Mouse (Mus musculus): ENCODE data around the gene Cd180. TPM values are rescaled to one million over a fixed set of nuclear protein-coding genes. Genes with fewer than 3 reads are reported as not detected.

Cd180 gene
- polyA plus RNA-seq, 1 experiment from 2014 or later: 0.62 TPM

DNA sequence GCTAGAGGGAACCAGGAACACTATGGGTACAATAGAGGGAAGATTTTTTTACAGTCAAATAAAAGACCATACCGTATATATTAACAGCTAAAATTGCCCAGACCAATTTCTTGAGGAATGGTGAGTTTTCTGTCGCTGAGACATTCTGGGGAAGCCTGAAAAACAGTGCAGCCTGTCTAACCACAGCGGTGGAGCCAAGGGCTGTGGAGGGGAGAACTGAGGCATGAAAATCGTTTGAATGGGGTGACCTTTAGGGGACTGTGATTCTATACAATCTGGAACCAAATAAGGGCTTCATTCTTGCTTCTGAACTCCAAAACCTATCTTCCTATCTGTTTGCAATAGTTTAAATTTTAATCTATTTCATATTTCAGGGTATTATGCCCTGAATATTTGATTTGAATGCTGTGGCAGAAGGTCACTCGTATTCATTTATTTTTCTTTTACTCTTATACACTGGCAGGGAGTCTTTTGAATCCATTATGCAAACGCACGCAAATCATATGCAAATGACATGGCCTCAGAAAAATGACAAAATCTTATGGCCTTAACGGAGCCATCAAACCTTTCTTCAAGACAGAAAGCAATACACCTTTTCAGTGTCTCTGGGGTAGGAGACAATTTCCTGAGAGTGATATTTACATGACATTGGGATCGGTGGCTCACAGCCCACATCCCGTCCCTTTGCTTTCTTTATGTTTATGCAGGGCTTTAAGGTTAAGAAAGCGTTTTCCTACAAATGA lies 1.8 kb upstream of the Cd180 start:
- Histone ChIP-seq H3K4me2 (ENCODE audit: low read depth, low read length) (no peak overlapping the region), H3K27ac (ENCODE audit: low read length) (no peak overlapping the region), H3K27me3 (ENCODE audit: control insufficient read depth, insufficient read depth, low read length) (no peaks in the 10 kb centered on the region), H3K9ac (ENCODE audit: low read length) (no peak overlapping the region), H3K4me3 (ENCODE audit: low read length) (no peak overlapping the region), H3K4me1 (ENCODE audit: control insufficient read depth, insufficient read depth, low read length) (peaks cover 8% of the 10 kb centered on the region), H3K36me3 (ENCODE audit: control insufficient read depth, insufficient read depth) (no peaks in the 10 kb centered on the region), H3K9me3 (replicated peaks; ENCODE audit: control insufficient read depth, low read length) (no peaks in the 10 kb centered on the region)
- 77% methylated on average over 11 of the region's 11 CpGs for WGBS
- ATAC-seq (replicated peaks; ENCODE audit: extremely low read depth, insufficient read depth, low FRiP score): no peak

DNA sequence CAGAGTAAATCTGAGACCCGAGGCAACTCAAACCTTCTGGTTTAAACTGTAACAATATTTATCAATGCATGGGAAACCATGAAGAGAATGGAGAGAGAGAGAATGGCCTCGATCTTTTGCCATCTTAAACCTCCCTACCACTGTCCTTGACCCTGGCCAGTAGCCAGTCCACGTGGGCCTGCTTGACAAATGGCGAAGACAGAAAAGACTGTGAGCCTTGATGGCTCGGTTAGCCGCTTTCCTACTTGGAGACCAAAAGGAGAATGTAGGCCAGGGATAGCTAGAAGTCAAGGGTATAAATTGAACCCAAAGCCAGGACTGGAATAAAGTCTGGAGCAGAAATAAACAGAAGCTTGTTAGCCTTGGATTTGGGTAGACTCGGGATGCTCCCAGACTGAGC lies 796 bp downstream of the Cd180 start:
- WGBS: 85% methylated on average over 7 of the region's 7 CpGs
- H3K4me2 ChIP-seq (ENCODE audit: low read depth, low read length): no peak overlapping the region
- no peak overlapping the region for H3K4me3 ChIP-seq (ENCODE audit: low read length)
- H3K9me3 ChIP-seq (replicated peaks; ENCODE audit: control insufficient read depth, low read length): no peaks in the 10 kb centered on the region
- no peak overlapping the region for H3K9ac ChIP-seq (ENCODE audit: low read length)
- no peaks in the 10 kb centered on the region for H3K36me3 ChIP-seq (ENCODE audit: control insufficient read depth, insufficient read depth)
- H3K4me1 ChIP-seq (ENCODE audit: control insufficient read depth, insufficient read depth, low read length): peaks cover 20% of the 10 kb centered on the region
- no peak overlapping the region for H3K27ac ChIP-seq (ENCODE audit: low read length)
- no peak for ATAC-seq (replicated peaks; ENCODE audit: extremely low read depth, insufficient read depth, low FRiP score)
- no peaks in the 10 kb centered on the region for H3K27me3 ChIP-seq (ENCODE audit: control insufficient read depth, insufficient read depth, low read length)

DNA sequence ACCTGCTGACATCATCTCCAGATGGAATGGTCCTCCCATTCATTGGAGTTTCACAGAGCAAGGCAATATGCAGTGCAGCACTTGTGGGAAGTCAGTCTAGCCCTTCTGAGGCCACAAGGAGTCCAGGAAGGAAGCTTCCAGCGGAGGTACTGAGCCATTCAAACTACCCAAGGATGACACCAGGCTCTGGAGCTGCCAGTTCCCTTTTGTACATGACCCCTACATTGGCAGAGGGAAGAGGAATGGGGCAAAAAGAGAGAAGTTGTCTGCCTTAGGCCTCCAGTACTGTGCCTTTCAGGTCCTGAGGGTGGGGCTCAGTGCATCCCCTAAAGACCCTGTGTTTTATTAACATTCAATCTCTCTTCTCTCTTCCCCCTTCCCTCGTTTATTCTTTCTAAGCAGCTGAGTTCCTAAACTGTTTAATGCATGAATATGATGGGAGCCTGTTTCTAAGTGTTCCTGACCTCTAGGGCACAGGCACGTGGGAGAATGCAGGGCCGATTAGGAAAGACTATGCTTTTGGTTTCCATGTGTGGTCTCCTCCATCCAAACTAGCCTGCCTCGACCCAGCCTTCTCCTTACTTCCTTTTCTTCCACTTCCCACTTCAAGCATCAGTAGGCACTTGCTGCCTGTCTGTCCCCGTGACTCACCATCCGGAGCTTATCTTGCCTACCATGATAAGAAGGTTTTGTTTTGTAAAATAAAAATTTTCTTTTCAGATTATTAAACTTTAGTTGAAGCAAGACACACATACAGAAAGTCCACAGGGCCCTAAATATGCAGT lies 2.0 kb downstream of the Cd180 start:
- Histone ChIP-seq H3K9ac (ENCODE audit: low read length) (no peak overlapping the region), H3K4me2 (ENCODE audit: low read depth, low read length) (no peak overlapping the region), H3K27ac (ENCODE audit: low read length) (no peak overlapping the region), H3K36me3 (ENCODE audit: control insufficient read depth, insufficient read depth) (no peaks in the 10 kb centered on the region), H3K4me1 (ENCODE audit: control insufficient read depth, insufficient read depth, low read length) (peaks cover 22% of the 10 kb centered on the region), H3K27me3 (ENCODE audit: control insufficient read depth, insufficient read depth, low read length) (no peaks in the 10 kb centered on the region), H3K9me3 (replicated peaks; ENCODE audit: control insufficient read depth, low read length) (no peaks in the 10 kb centered on the region), H3K4me3 (ENCODE audit: low read length) (no peak overlapping the region)
- ATAC-seq (replicated peaks; ENCODE audit: extremely low read depth, insufficient read depth, low FRiP score): no peak
- 59% methylated on average over 7 of the region's 7 CpGs for WGBS

DNA sequence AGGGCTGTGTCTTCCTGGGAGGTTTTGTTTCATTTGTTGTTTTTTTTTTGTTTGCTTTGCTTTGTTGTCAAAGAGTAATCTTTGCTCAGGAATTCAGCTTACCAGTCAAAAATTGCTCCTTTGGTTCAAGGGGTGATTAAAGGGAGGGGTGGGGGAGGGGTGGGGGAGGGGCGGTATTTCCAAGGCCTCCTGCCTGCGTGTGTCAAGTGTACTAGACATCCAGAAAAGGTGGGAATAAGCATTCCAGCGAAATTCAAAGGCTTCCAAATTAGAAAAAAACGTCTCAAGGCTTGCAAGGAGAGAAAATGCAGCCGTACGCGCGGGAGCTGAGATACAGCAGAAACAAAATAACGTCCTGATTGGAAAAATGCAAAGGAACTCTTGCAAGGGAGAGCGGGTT lies 5.0 kb downstream of the Cd180 start:
- 17% methylated on average over 10 of the region's 10 CpGs for WGBS
- Histone ChIP-seq H3K9ac (ENCODE audit: low read length) (peak overlapping the region; percentile 47), H3K27ac (ENCODE audit: low read length) (peak overlapping the region; percentile 79), H3K4me3 (ENCODE audit: low read length) (peak overlapping the region; percentile 30), H3K4me1 (ENCODE audit: control insufficient read depth, insufficient read depth, low read length) (peaks cover 19% of the 10 kb centered on the region), H3K36me3 (ENCODE audit: control insufficient read depth, insufficient read depth) (no peaks in the 10 kb centered on the region), H3K9me3 (replicated peaks; ENCODE audit: control insufficient read depth, low read length) (no peaks in the 10 kb centered on the region), H3K27me3 (ENCODE audit: control insufficient read depth, insufficient read depth, low read length) (no peaks in the 10 kb centered on the region), H3K4me2 (ENCODE audit: low read depth, low read length) (peak overlapping the region; percentile 57)
- ATAC-seq (replicated peaks; ENCODE audit: extremely low read depth, insufficient read depth, low FRiP score): no peak

DNA sequence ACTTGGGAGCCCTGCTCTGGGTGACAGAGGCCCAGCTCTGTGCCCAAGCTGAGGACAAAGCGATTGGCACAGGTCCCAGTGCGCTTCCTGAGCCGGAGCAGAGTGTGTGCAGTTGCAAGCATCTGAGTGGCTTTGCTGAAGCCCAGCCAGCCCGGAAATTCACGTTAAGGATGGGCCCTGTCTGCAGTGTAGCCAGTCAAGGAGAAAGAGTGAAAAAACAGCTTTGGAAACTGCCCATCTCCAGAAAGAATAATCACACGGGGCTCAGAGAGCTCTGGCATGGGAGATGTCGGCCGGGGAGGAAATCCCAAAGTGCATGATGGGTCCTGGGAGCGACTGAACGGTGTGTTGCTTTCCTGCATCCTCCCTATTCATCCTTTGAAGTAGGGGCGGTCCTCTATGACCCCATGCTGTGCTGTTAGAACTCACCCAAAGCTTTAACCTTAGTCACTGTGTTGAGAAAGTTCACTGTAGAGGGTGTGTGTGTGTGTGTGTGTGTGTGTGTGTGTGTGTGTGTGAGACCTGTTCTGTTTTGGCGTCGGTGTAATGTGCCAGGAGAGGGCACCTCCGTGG lies 5.5 kb downstream of the Cd180 start:
- 32% methylated on average over 14 of the region's 14 CpGs for WGBS
- H3K4me1 ChIP-seq (ENCODE audit: control insufficient read depth, insufficient read depth, low read length): peaks cover 14% of the 10 kb centered on the region
- peak overlapping the region; percentile 47 for H3K9ac ChIP-seq (ENCODE audit: low read length)
- no peaks in the 10 kb centered on the region for H3K36me3 ChIP-seq (ENCODE audit: control insufficient read depth, insufficient read depth)
- H3K9me3 ChIP-seq (replicated peaks; ENCODE audit: control insufficient read depth, low read length): no peaks in the 10 kb centered on the region
- peak overlapping the region; percentile 57 for H3K4me2 ChIP-seq (ENCODE audit: low read depth, low read length)
- H3K4me3 ChIP-seq (ENCODE audit: low read length): peak overlapping the region; percentile 30
- ATAC-seq (replicated peaks; ENCODE audit: extremely low read depth, insufficient read depth, low FRiP score): peak; percentile 95
- H3K27ac ChIP-seq (ENCODE audit: low read length): peak overlapping the region; percentile 79
- H3K27me3 ChIP-seq (ENCODE audit: control insufficient read depth, insufficient read depth, low read length): no peaks in the 10 kb centered on the region

DNA sequence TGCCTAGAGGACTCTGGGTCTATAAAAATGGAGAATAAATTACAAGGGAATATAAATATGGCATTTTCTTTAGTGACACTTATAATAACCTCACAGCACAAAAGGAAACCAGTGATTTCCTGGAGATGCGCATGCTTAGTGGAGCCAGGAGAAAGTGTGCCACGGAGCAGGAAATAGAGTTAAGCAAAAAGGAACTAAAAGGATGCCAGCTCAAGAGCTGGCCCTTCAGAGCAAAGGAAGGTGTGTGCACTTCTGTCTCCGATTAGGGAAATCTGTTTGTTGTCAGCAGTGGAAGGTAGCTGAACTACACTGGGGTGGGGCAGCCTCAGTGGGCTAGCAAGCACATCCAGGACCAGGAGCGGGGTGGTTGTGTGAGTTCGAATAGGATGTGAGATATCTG lies 6.8 kb downstream of the Cd180 start:
- no peaks in the 10 kb centered on the region for H3K9me3 ChIP-seq (replicated peaks; ENCODE audit: control insufficient read depth, low read length)
- no peak overlapping the region for H3K4me2 ChIP-seq (ENCODE audit: low read depth, low read length)
- H3K9ac ChIP-seq (ENCODE audit: low read length): no peak overlapping the region
- WGBS: 79% methylated on average over 5 of the region's 5 CpGs
- no peak overlapping the region for H3K4me3 ChIP-seq (ENCODE audit: low read length)
- peaks cover 14% of the 10 kb centered on the region for H3K4me1 ChIP-seq (ENCODE audit: control insufficient read depth, insufficient read depth, low read length)
- H3K27ac ChIP-seq (ENCODE audit: low read length): no peak overlapping the region
- no peaks in the 10 kb centered on the region for H3K27me3 ChIP-seq (ENCODE audit: control insufficient read depth, insufficient read depth, low read length)
- no peak for ATAC-seq (replicated peaks; ENCODE audit: extremely low read depth, insufficient read depth, low FRiP score)
- H3K36me3 ChIP-seq (ENCODE audit: control insufficient read depth, insufficient read depth): no peaks in the 10 kb centered on the region

DNA sequence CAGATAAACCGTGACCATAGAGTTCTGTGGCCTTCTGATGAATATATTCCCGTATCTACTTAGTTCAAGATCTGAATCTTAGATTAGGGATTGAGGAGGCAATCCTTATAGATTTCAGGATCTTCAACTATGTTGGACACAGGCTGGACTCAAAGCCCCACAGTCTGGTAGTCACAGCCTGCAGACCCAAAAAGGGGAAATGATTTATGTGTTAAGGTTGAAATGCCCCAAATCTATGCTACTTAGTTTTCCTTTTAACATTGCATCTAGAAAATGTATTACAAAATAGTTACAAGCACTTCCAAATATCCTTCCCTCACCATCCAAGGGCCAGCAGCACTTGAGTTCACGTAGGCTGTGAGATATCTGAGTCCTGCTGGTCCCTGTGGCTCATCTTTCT lies 7.4 kb downstream of the Cd180 start:
- Histone ChIP-seq H3K4me2 (ENCODE audit: low read depth, low read length) (no peak overlapping the region), H3K4me3 (ENCODE audit: low read length) (no peak overlapping the region), H3K36me3 (ENCODE audit: control insufficient read depth, insufficient read depth) (no peaks in the 10 kb centered on the region), H3K27ac (ENCODE audit: low read length) (no peak overlapping the region), H3K27me3 (ENCODE audit: control insufficient read depth, insufficient read depth, low read length) (no peaks in the 10 kb centered on the region), H3K9ac (ENCODE audit: low read length) (no peak overlapping the region), H3K9me3 (replicated peaks; ENCODE audit: control insufficient read depth, low read length) (no peaks in the 10 kb centered on the region), H3K4me1 (ENCODE audit: control insufficient read depth, insufficient read depth, low read length) (peaks cover 14% of the 10 kb centered on the region)
- ATAC-seq (replicated peaks; ENCODE audit: extremely low read depth, insufficient read depth, low FRiP score): no peak
- 91% methylated on average over 3 of the region's 3 CpGs for WGBS

DNA sequence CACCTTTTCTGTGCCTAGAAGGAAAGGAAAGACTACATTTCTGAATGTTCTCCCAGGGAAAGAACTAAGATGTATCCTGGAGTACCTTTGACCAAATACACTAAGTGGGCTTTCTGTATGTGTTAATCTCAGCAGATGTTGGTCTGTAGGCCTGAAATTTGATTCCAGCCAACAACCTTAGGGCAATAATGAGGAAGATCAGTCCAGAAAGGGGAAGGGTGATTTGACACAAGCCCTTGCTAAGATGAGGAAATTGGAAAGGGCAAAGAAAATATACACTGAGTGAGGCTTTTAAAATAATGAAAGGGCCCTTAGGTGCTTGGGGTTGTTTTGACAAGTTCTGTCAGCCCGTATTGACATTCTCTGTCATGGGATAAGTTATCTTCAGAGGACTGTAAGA lies 23.6 kb downstream of the Cd180 start:
- Histone ChIP-seq H3K4me1 (ENCODE audit: control insufficient read depth, insufficient read depth, low read length) (no peaks in the 10 kb centered on the region), H3K4me2 (ENCODE audit: low read depth, low read length) (no peak overlapping the region), H3K36me3 (ENCODE audit: control insufficient read depth, insufficient read depth) (no peaks in the 10 kb centered on the region), H3K9me3 (replicated peaks; ENCODE audit: control insufficient read depth, low read length) (no peaks in the 10 kb centered on the region), H3K9ac (ENCODE audit: low read length) (no peak overlapping the region), H3K4me3 (ENCODE audit: low read length) (no peak overlapping the region), H3K27me3 (ENCODE audit: control insufficient read depth, insufficient read depth, low read length) (no peaks in the 10 kb centered on the region), H3K27ac (ENCODE audit: low read length) (no peak overlapping the region)
- no peak for ATAC-seq (replicated peaks; ENCODE audit: extremely low read depth, insufficient read depth, low FRiP score)
- WGBS: 62% methylated on average over 1 of the region's 1 CpGs

DNA sequence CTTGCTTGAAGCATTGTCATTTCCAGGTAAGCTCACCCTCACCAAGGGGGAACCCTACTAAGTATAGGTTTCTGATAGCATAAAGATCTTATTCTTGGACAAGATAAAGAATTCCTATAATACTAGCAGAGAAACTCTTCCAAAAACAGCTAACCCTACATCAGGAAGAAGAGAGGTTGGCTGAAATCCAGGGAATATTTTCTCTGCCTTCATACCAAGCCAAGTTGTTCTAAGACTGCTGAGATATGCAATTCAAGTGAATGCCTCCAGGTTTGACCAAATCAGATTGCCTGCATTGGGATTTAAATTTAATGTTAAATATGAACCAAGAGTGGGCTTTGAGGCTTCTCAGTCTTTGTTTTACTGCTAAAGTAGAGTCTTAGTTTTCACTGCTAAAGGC lies 32.1 kb downstream of the Cd180 start:
- H3K27ac ChIP-seq (ENCODE audit: low read length): no peak overlapping the region
- ATAC-seq (replicated peaks; ENCODE audit: extremely low read depth, insufficient read depth, low FRiP score): no peak
- no peaks in the 10 kb centered on the region for H3K27me3 ChIP-seq (ENCODE audit: control insufficient read depth, insufficient read depth, low read length)
- H3K36me3 ChIP-seq (ENCODE audit: control insufficient read depth, insufficient read depth): no peaks in the 10 kb centered on the region
- H3K4me3 ChIP-seq (ENCODE audit: low read length): no peak overlapping the region
- H3K4me1 ChIP-seq (ENCODE audit: control insufficient read depth, insufficient read depth, low read length): no peaks in the 10 kb centered on the region
- H3K9ac ChIP-seq (ENCODE audit: low read length): no peak overlapping the region
- no peaks in the 10 kb centered on the region for H3K9me3 ChIP-seq (replicated peaks; ENCODE audit: control insufficient read depth, low read length)
- H3K4me2 ChIP-seq (ENCODE audit: low read depth, low read length): no peak overlapping the region
